Mouse (Mus musculus): ENCODE results near the gene Olfr95. TPM values are rescaled to one million over a fixed set of nuclear protein-coding genes. Genes with fewer than 3 reads are reported as not detected.
"Not testable (repeated sequence)": the region's sequence is repeated elsewhere in the genome, so short reads cannot be mapped to it uniquely, and the experiment has no call there.

The Olfr95 gene
- total RNA-seq (2018; cell fraction: chromatin; rRNA removed), result not detected
- not detected for total RNA-seq (2018; cell fraction: cytosol; rRNA removed)
- not detected for total RNA-seq (2018; cell fraction: nucleus; rRNA removed)
- not detected in 3 replicates for polyA plus RNA-seq (2018)

GRCm38 (mm10) chr17:37213018-37213417 lies at the start of gene Olfr95:
Gene Olfr95, minus strand, starts transcription at chr17:37213118.
- Histone ChIP-seq H3K27ac (no peak within 1 kb of the TSS), H3K79me2 (ENCODE audit: inconsistent target) (no peaks in the 10 kb centered on the region), H3K4me3 (ENCODE audit: inconsistent target) (no peak within 1 kb of the TSS), H3K36me3 (ENCODE audit: inconsistent target) (no peaks in the 10 kb centered on the region)
- 73% methylated on average over 2 of the region's 3 CpGs for WGBS (ENCODE audit: missing documents)

GRCm38 (mm10) chr17:37250544-37250943 lies 37.6 kb upstream of the Olfr95 start:
- no peaks in the 10 kb centered on the region for H3K79me2 ChIP-seq (ENCODE audit: inconsistent target)
- no peak overlapping the region for H3K4me3 ChIP-seq (ENCODE audit: inconsistent target)
- 0% methylated on average over 1 of the region's 1 CpGs for WGBS (ENCODE audit: missing documents)
- no peak overlapping the region for H3K27ac ChIP-seq
- H3K36me3 ChIP-seq (ENCODE audit: inconsistent target), result no peaks in the 10 kb centered on the region

GRCm38 (mm10) chr17:37249460-37249859 lies 36.5 kb upstream of the Olfr95 start:
- Histone ChIP-seq H3K36me3 (ENCODE audit: inconsistent target) (no peaks in the 10 kb centered on the region), H3K27ac (no peak overlapping the region), H3K4me3 (ENCODE audit: inconsistent target) (no peak overlapping the region), H3K79me2 (ENCODE audit: inconsistent target) (no peaks in the 10 kb centered on the region)

DNA sequence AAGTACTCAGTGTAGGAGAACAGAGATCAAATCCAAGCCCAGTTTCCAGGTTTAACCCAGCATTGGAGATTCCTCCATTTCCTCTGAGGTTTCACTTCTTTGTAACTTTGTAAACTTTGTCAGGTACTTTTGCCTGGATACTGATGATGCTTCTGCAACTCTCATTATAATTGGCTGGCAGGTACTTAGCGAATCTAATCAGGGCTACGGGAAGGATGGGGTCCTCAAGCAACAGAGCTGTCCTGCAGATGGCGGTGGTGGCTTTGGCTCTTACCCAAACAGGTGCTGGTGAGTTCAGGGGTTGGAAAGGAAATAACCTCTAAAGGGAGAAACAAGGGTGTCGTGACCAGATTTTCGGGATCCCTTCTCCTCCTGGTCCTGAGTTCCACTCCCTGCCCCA lies 33.8 kb upstream of the Olfr95 start:
- H3K79me2 ChIP-seq (ENCODE audit: inconsistent target), result no peaks in the 10 kb centered on the region
- no peaks in the 10 kb centered on the region for H3K36me3 ChIP-seq (ENCODE audit: inconsistent target)
- 22% methylated on average over 5 of the region's 5 CpGs for WGBS (ENCODE audit: missing documents)
- no peak overlapping the region for H3K4me3 ChIP-seq (ENCODE audit: inconsistent target)
- H3K27ac ChIP-seq, result no peak overlapping the region

GRCm38 (mm10) chr17:37242198-37242597 lies 29.3 kb upstream of the Olfr95 start:
- Histone ChIP-seq H3K36me3 (ENCODE audit: inconsistent target) (no peaks in the 10 kb centered on the region), H3K4me3 (ENCODE audit: inconsistent target) (no peak overlapping the region), H3K27ac (no peak overlapping the region), H3K79me2 (ENCODE audit: inconsistent target) (no peaks in the 10 kb centered on the region)
- WGBS (ENCODE audit: missing documents), result 55% methylated on average over 3 of the region's 3 CpGs

- not testable (repeated sequence) for H3K27ac ChIP-seq; H3K4me3 ChIP-seq (ENCODE audit: inconsistent target); H3K36me3 ChIP-seq (ENCODE audit: inconsistent target); H3K79me2 ChIP-seq (ENCODE audit: inconsistent target)
- WGBS (ENCODE audit: missing documents), result 89% methylated on average over 2 of the region's 2 CpGs
These were observed 24.3 kb upstream of the Olfr95 start, which contains the start of gene Olfr97 for GRCm38 (mm10) chr17:37237230-37237629. Gene Olfr97, minus strand, starts transcription at chr17:37237330.

DNA sequence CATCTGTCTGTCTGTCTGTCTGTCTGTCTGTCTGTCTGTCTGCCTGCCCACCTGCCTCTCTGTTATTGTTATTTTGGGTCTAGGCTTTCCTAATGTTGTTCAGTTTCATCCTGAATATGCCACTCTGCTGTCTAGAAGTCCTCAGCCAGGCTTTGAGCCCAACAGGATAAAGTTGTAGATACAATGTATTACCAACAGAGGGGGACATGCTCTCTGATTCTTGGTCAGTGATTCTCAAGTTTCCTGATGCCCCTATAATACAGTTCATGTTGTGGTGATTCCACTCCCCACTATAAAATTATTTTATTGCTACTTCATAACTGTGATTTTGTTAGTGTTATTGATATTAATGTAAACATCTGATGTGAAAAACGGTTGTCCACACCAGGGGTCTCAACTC lies 9.0 kb upstream of the Olfr95 start:
- 8% methylated on average over 1 of the region's 1 CpGs for WGBS (ENCODE audit: missing documents)
- H3K36me3 ChIP-seq (ENCODE audit: inconsistent target), result no peaks in the 10 kb centered on the region
- no peak overlapping the region for H3K4me3 ChIP-seq (ENCODE audit: inconsistent target)
- no peaks in the 10 kb centered on the region for H3K79me2 ChIP-seq (ENCODE audit: inconsistent target)
- no peak overlapping the region for H3K27ac ChIP-seq

- no peak within 1 kb of the TSS for H3K4me3 ChIP-seq (ENCODE audit: inconsistent target)
- 64% methylated on average over 4 of the region's 4 CpGs for WGBS (ENCODE audit: missing documents)
- H3K36me3 ChIP-seq (ENCODE audit: inconsistent target), result no peaks in the 10 kb centered on the region
- no peaks in the 10 kb centered on the region for H3K79me2 ChIP-seq (ENCODE audit: inconsistent target)
- no peak within 1 kb of the TSS for H3K27ac ChIP-seq
These were observed 6.9 kb upstream of the Olfr95 start, which contains the start of gene Olfr96 for GRCm38 (mm10) chr17:37219846-37220245. Gene Olfr96, plus strand, starts transcription at chr17:37220146.

DNA sequence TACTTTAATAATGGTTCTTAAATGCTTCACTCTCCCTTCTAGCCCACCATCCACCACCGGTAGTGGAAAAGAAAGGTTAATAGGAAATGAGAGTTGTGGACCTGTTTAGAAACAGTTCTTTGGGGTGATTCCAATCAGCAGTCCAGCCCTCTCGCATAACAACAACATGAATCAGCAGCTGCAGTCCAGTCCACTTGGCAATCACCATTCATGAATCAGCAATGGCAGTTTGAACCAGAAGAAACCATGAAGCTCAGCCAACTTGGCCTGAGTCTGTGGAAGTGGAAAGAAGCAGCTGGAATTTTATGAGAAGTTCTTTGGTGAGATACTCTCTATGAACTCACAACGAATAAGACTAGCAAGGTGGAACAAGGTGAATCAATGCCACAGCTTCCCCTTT lies 5.6 kb upstream of the Olfr95 start:
- WGBS (ENCODE audit: missing documents), result 82% methylated on average over 3 of the region's 3 CpGs
- Histone ChIP-seq H3K36me3 (ENCODE audit: inconsistent target) (no peaks in the 10 kb centered on the region), H3K27ac (no peak overlapping the region), H3K4me3 (ENCODE audit: inconsistent target) (no peak overlapping the region), H3K79me2 (ENCODE audit: inconsistent target) (no peaks in the 10 kb centered on the region)

GRCm38 (mm10) chr17:37210884-37211768 lies 1.8 kb downstream of the Olfr95 start:
- Histone ChIP-seq H3K27ac (no peak overlapping the region), H3K4me3 (ENCODE audit: inconsistent target) (no peak overlapping the region)

GRCm38 (mm10) chr17:37203917-37204236 lies 9.0 kb downstream of the Olfr95 start:
- Histone ChIP-seq H3K27ac (no peak overlapping the region), H3K4me3 (ENCODE audit: inconsistent target) (no peak overlapping the region), H3K36me3 (ENCODE audit: inconsistent target) (no peaks in the 10 kb centered on the region), H3K79me2 (ENCODE audit: inconsistent target) (no peaks in the 10 kb centered on the region)
- 29% methylated on average over 3 of the region's 3 CpGs for WGBS (ENCODE audit: missing documents)

More at GRCm38 (mm10) chr17:37210884-37211768, 1.8 kb downstream of the Olfr95 start:
- Histone ChIP-seq H3K36me3 (ENCODE audit: inconsistent target) (no peaks in the 10 kb centered on the region), H3K79me2 (ENCODE audit: inconsistent target) (no peaks in the 10 kb centered on the region)
- WGBS (ENCODE audit: missing documents), result 23% methylated on average over 40 of the region's 40 CpGs

- Histone ChIP-seq H3K36me3 (ENCODE audit: inconsistent target) (no peaks in the 10 kb centered on the region), H3K79me2 (ENCODE audit: inconsistent target) (no peaks in the 10 kb centered on the region), H3K27ac (no peak overlapping the region), H3K4me3 (ENCODE audit: inconsistent target) (no peak overlapping the region)
- 0% methylated on average over 4 of the region's 4 CpGs for WGBS (ENCODE audit: missing documents)
These were observed 9.6 kb downstream of the Olfr95 start for GRCm38 (mm10) chr17:37203206-37203916.

DNA sequence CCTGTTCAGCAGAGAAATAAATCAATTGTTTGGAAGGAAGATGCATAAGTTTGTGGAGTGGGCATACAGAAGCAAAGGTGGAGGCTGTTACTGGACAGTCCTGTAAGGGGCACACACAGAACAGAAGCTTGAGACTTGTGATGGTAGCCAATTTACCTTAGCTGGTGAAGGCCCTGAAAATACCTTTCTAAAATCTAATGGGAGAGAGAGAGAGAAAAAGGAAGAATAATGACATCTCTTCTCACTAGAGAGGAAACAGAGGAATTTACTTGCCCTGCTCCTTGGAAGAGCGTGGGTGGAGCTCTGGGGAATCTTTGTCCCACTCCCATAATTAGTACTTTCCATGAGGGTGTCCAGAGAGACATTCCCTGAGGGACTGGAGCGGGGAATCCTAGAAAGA lies 12.0 kb downstream of the Olfr95 start, which contains the start of gene Olfr94:
Gene Olfr94 (minus strand): TSS at position 101 of the 400 bp plus-strand sequence.
- 72% methylated on average over 2 of the region's 2 CpGs for WGBS (ENCODE audit: missing documents)
- H3K4me3 ChIP-seq (ENCODE audit: inconsistent target), result no peak within 1 kb of the TSS
- H3K79me2 ChIP-seq (ENCODE audit: inconsistent target), result no peaks in the 10 kb centered on the region
- H3K36me3 ChIP-seq (ENCODE audit: inconsistent target), result no peaks in the 10 kb centered on the region
- no peak within 1 kb of the TSS for H3K27ac ChIP-seq

DNA sequence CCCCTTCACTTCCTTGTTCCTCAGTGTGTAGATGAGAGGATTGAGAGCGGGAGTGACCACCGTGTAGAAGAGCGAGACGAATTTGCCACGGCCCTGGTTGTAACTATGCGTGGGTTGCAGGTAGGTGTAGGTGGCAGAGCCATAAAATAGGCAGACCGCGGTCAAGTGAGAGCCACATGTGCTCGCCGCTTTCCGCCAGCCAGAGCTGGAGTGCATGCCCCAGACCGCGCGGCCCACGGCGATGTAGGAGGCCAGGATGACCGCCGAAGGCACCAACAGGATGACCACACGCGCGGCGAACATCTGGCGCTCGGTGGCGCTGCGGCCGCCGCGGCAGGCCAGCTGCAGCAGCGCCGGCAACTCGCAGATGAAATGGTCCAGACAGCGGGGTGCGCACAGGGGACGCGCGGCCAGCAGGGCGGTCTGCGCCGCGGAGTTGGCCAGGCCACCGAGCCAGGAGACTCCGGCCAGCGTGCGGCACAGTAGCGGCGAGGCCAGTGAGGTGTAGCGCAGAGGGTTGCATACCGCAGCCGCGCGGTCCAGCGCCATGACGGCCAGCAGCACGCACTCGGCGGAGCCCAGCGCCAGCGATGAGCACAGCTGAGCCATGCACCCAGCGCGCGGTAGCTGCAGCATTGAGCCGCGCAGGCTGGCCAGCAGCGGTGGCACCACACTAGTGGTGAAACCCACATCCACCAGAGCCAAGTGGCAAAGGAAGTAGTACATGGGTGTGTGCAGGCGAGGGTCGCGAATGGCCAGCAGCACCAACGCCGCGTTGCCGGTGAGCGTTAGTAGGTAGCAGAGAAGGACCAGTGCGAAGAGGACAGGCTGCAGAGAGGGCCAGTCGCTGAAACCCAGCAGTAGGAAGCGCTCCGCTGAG lies 15.8 kb downstream of the Olfr95 start:
- H3K79me2 ChIP-seq (ENCODE audit: inconsistent target), result no peaks in the 10 kb centered on the region
- 4% methylated on average over 69 of the region's 77 CpGs for WGBS (ENCODE audit: missing documents)
- no peak overlapping the region for H3K27ac ChIP-seq
- H3K36me3 ChIP-seq (ENCODE audit: inconsistent target), result no peaks in the 10 kb centered on the region
- H3K4me3 ChIP-seq (ENCODE audit: inconsistent target), result no peak overlapping the region

Data from macrophage (primary cell).